Mouse (Mus musculus): ENCODE measurements around the gene Hormad1.

Hormad1 gene

GRCm38 (mm10) chr3:95630856-95631255, 71.4 kb downstream of the Hormad1 start:
- in situ Hi-C loops (cut with MboI; ENCODE audit: unreplicated experiment in 2 of 2): loop anchor here in 1 of 2 experiments (5.0 to 10.0 kb wide), 2 partner anchors 46 to 124 kb away; no protein-coding TSS in a partner anchor

- in situ Hi-C loops (cut with MboI; ENCODE audit: unreplicated experiment in 2 of 2): loop anchor here in 1 of 2 experiments (5.0 to 10.0 kb wide), 2 partner anchors 46 to 123 kb away; no protein-coding TSS in a partner anchor
Observed at GRCm38 (mm10) chr3:95631304-95631703, 71.8 kb downstream of the Hormad1 start.

- in situ Hi-C loops (cut with MboI; ENCODE audit: unreplicated experiment in 2 of 2): loop anchor here in 1 of 2 experiments (5.0 to 10.0 kb wide), 2 partner anchors 44 to 122 kb away; no protein-coding TSS in a partner anchor
Observed at GRCm38 (mm10) chr3:95632648-95633588, 73.4 kb downstream of the Hormad1 start.

GRCm38 (mm10) chr3:95635636-95636035, 76.2 kb downstream of the Hormad1 start:
- in situ Hi-C loops (cut with MboI; ENCODE audit: unreplicated experiment in 2 of 2): loop anchor here (5.0 to 10.0 kb wide), 3 partner anchors 47 to 122 kb away; no protein-coding TSS in a partner anchor

- in situ Hi-C loops (cut with MboI; ENCODE audit: unreplicated experiment in 2 of 2): loop anchor here (5.0 to 10.0 kb wide), 3 partner anchors 46 to 121 kb away; no protein-coding TSS in a partner anchor
Observed at GRCm38 (mm10) chr3:95636072-95636471, 76.6 kb downstream of the Hormad1 start.
